Mouse (Mus musculus) lung, embryonic 16.5 days (tissue): Measurements from ENCODE around the gene Ccdc124. TPM values are rescaled to one million over a fixed set of nuclear protein-coding genes. Genes with fewer than 3 reads are reported as not detected.

Experiments
- ATAC-seq: fragments of 200-750 bp; cut with Nextera tagmentation; 2 replicates; pipeline ENCODE4 v1.8.0; 2017; ENCODE audit warnings: low read depth, mild to moderate bottlenecking, moderate library complexity
- H3K27ac ChIP-seq: fragments of 300-500 bp; sonication (generic); 2 replicates; pipeline ENCODE4 v1.5.1; 2014; ENCODE audit warnings: mild to moderate bottlenecking, control low read depth, low read length
- H3K27me3 ChIP-seq: fragments of 300-500 bp; sonication (generic); 2 replicates; pipeline ENCODE4 v1.6.1; 2014; ENCODE audit warnings: low read depth, low read length, mixed read lengths; ENCODE audit not compliant: control insufficient read depth, insufficient read depth
- H3K36me3 ChIP-seq: fragments of 300-500 bp; sonication (generic); 2 replicates; pipeline ENCODE4 v1.6.1; 2014; ENCODE audit warnings: low read length; ENCODE audit not compliant: control insufficient read depth, insufficient read depth
- H3K4me1 ChIP-seq: fragments of 300-500 bp; sonication (generic); replicated peaks from 2 replicates; pipeline ENCODE4 v1.6.1; 2014; ENCODE audit warnings: low read length, mixed read lengths; ENCODE audit not compliant: control insufficient read depth, insufficient read depth
- H3K4me2 ChIP-seq: fragments of 300-500 bp; sonication (generic); 2 replicates; pipeline ENCODE4 v1.6.1; 2014; ENCODE audit warnings: low read depth, low read length, control low read depth
- H3K4me3 ChIP-seq: fragments of 300-500 bp; sonication (generic); 2 replicates; pipeline ENCODE4 v1.5.1; 2014; ENCODE audit warnings: mild to moderate bottlenecking, low read length, control low read depth
- H3K9ac ChIP-seq: fragments of 300-500 bp; sonication (generic); 2 replicates; pipeline ENCODE4 v1.6.1; 2014; ENCODE audit warnings: low read length, control low read depth
- H3K9me3 ChIP-seq: fragments of 300-500 bp; sonication (generic); 2 replicates; pipeline ENCODE4 v1.6.1; 2016; ENCODE audit warnings: low read length; ENCODE audit not compliant: control insufficient read depth
- WGBS: fragments of 180-500 bp; shearing (Covaris S2); extraction: QIAGEN DNeasy Blood & Tissue Kit; methylation state at CpG from one replicate; pipeline ENCODE4 v1.1.7; 2014; 5-methylcytosine and 5-hydroxymethylcytosine counted together
- polyA plus RNA-seq: library from polyadenylated mRNA; unstranded; fragments of >200 nt; fragmentation: Nextera tagmentation; extraction: Ambion mirVana; gene quantifications from 2 replicates; pipeline ENCODE4 v1.2.1, GENCODE M21; 2015

The Ccdc124 gene
- polyA plus RNA-seq, 1 experiment from 2014 or later = 106 TPM

- H3K9me3 ChIP-seq = no peaks in the 10 kb centered on the region
Measured at GRCm38 (mm10) chr8:70866566-70866965, 7.2 kb downstream of the Ccdc124 start.

GRCm38 (mm10) chr8:70866001-70866520, 7.7 kb downstream of the Ccdc124 start:
- H3K4me1 ChIP-seq = peaks cover 29% of the 10 kb centered on the region
- whole genome bisulfite sequencing = 7% methylated on average over 12 of the region's 12 CpGs
- no peaks in the 10 kb centered on the region; the same call in 1 of the 2 replicates for H3K36me3 ChIP-seq
- peak overlapping the region; percentile 69 for H3K4me3 ChIP-seq
- H3K27me3 ChIP-seq = peaks cover 29% of the 10 kb centered on the region
- peak overlapping the region; percentile 8; the same call in 1 of the 2 replicates for H3K27ac ChIP-seq
- no peaks in the 10 kb centered on the region for H3K9me3 ChIP-seq
- peak overlapping the region; percentile 64 for H3K4me2 ChIP-seq
- H3K9ac ChIP-seq = peak overlapping the region; percentile 48
- peak; percentile 6 for ATAC-seq

More at GRCm38 (mm10) chr8:70866566-70866965, 7.2 kb downstream of the Ccdc124 start:
- Histone ChIP-seq H3K36me3 (no peaks in the 10 kb centered on the region; the same call in 1 of the 2 replicates), H3K4me1 (peaks cover 29% of the 10 kb centered on the region), H3K4me2 (no peak overlapping the region), H3K9ac (no peak overlapping the region; the same call in 1 of the 2 replicates), H3K27me3 (peaks cover 25% of the 10 kb centered on the region), H3K4me3 (no peak overlapping the region), H3K27ac (no peak overlapping the region)
- ATAC-seq = no peak
- 77% methylated on average over 7 of the region's 7 CpGs for WGBS

- H3K4me3 ChIP-seq = peak overlapping the region; percentile 69
- WGBS = under 1% methylated on average over 46 of the region's 46 CpGs
- H3K4me1 ChIP-seq = peaks cover 29% of the 10 kb centered on the region
- peak overlapping the region; percentile 85 for H3K27ac ChIP-seq
- ATAC-seq = peak; percentile 92
- H3K36me3 ChIP-seq = no peaks in the 10 kb centered on the region; the same call in 1 of the 2 replicates
- peak overlapping the region; percentile 78 for H3K9ac ChIP-seq
- H3K27me3 ChIP-seq = peaks cover 29% of the 10 kb centered on the region
- no peaks in the 10 kb centered on the region for H3K9me3 ChIP-seq
- H3K4me2 ChIP-seq = peak overlapping the region; percentile 64
Measured at GRCm38 (mm10) chr8:70865350-70866000, 8.3 kb downstream of the Ccdc124 start.

- peak overlapping the region; percentile 69 for H3K4me3 ChIP-seq
- peak overlapping the region; percentile 64 for H3K4me2 ChIP-seq
- H3K27me3 ChIP-seq = peaks cover 29% of the 10 kb centered on the region
- no peaks in the 10 kb centered on the region for H3K9me3 ChIP-seq
- WGBS = 3% methylated on average over 24 of the region's 24 CpGs
- peak; percentile 21 for ATAC-seq
- H3K9ac ChIP-seq = peak overlapping the region; percentile 78
- H3K27ac ChIP-seq = 0 out of 2 replicates have a peak overlapping the region, but pooled peaks have one; percentile 85
- no peaks in the 10 kb centered on the region; the same call in 1 of the 2 replicates for H3K36me3 ChIP-seq
- peaks cover 29% of the 10 kb centered on the region for H3K4me1 ChIP-seq
Measured at GRCm38 (mm10) chr8:70864712-70865221, 9.0 kb downstream of the Ccdc124 start.

- no peaks in the 10 kb centered on the region; the same call in 1 of the 2 replicates for H3K36me3 ChIP-seq
- 1% methylated on average over 46 of the region's 46 CpGs for WGBS
- peak overlapping the region; percentile 64 for H3K4me2 ChIP-seq
- H3K27ac ChIP-seq = no peak overlapping the region
- H3K9ac ChIP-seq = peak overlapping the region; percentile 20
- peak overlapping the region; percentile 69 for H3K4me3 ChIP-seq
- H3K27me3 ChIP-seq = peaks cover 29% of the 10 kb centered on the region
- H3K9me3 ChIP-seq = no peaks in the 10 kb centered on the region
- ATAC-seq = no peak
- H3K4me1 ChIP-seq = peaks cover 26% of the 10 kb centered on the region
Measured at GRCm38 (mm10) chr8:70863956-70864711, 9.6 kb downstream of the Ccdc124 start.

GRCm38 (mm10) chr8:70862824-70863641, 10.7 kb downstream of the Ccdc124 start, which contains the start of gene Kcnn1:
Gene Kcnn1 (minus strand): TSS chr8:70863258.
- no peak within 1 kb of the TSS for H3K27ac ChIP-seq
- peak within 1 kb of the TSS; percentile 39 for H3K4me3 ChIP-seq
- peak within 1 kb of the TSS; percentile 64 for H3K4me2 ChIP-seq
- H3K9me3 ChIP-seq = no peaks in the 10 kb centered on the region
- no peaks in the 10 kb centered on the region; the same call in 1 of the 2 replicates for H3K36me3 ChIP-seq
- WGBS = under 1% methylated on average over 52 of the region's 55 CpGs
- H3K9ac ChIP-seq = peak within 1 kb of the TSS; percentile 46
- no peak for ATAC-seq
- peaks cover 22% of the 10 kb centered on the region for H3K4me1 ChIP-seq
- peaks cover 29% of the 10 kb centered on the region for H3K27me3 ChIP-seq

GRCm38 (mm10) chr8:70857516-70857915, 16.2 kb downstream of the Ccdc124 start:
- Histone ChIP-seq H3K4me1 (0 out of 2 replicates have a peak, but pooled peaks cover 5% of the 10 kb centered on the region), H3K9ac (no peak overlapping the region), H3K27ac (no peak overlapping the region), H3K36me3 (no peaks in the 10 kb centered on the region), H3K4me2 (no peak overlapping the region), H3K4me3 (no peak overlapping the region), H3K9me3 (no peaks in the 10 kb centered on the region), H3K27me3 (peaks cover 16% of the 10 kb centered on the region)
- WGBS = 18% methylated on average over 4 of the region's 4 CpGs
- ATAC-seq = no peak

GRCm38 (mm10) chr8:70856541-70857197, 17.1 kb downstream of the Ccdc124 start:
- H3K4me1 ChIP-seq = 0 out of 2 replicates have a peak, but pooled peaks cover 5% of the 10 kb centered on the region
- peak; percentile 89 for ATAC-seq
- peak overlapping the region; percentile 79 for H3K4me2 ChIP-seq
- H3K36me3 ChIP-seq = no peaks in the 10 kb centered on the region
- peak overlapping the region; percentile 62 for H3K9ac ChIP-seq
- peaks cover 8% of the 10 kb centered on the region for H3K27me3 ChIP-seq
- WGBS = 6% methylated on average over 32 of the region's 33 CpGs
- H3K9me3 ChIP-seq = no peaks in the 10 kb centered on the region
- peak overlapping the region; percentile 51 for H3K4me3 ChIP-seq
- no peak overlapping the region for H3K27ac ChIP-seq
